Mouse (Mus musculus) liver, embryonic 14.5 days (tissue): ENCODE data around the gene Cit. TPM values are rescaled to one million over a fixed set of nuclear protein-coding genes. Genes with fewer than 3 reads are reported as not detected.

Source experiments
- ATAC-seq: fragments of 200-750 bp; cut with Nextera tagmentation; 2 replicates; pipeline ENCODE4 v1.8.0; 2017; ENCODE audit warnings: moderate number of reproducible peaks, mild to moderate bottlenecking, moderate library complexity; ENCODE audit not compliant: insufficient read depth
- DNase-seq, 3 experiments: peaks; one replicate each; pipeline ENCODE4 v3.0.0-alpha.2; 2012 to 2013; ENCODE audit warnings: low read depth in 3 of 3, low spot score in 3 of 3
- H3K27ac ChIP-seq: fragments of 300-500 bp; sonication (generic); 2 replicates; pipeline ENCODE4 v1.5.1; 2014; ENCODE audit warnings: moderate library complexity, mild to moderate bottlenecking, control low read depth, inconsistent platforms
- H3K27me3 ChIP-seq: fragments of 300-500 bp; sonication (generic); 2 replicates; pipeline ENCODE4 v1.6.1; 2014; ENCODE audit warnings: mild to moderate bottlenecking, low read length, moderate library complexity; ENCODE audit not compliant: control insufficient read depth, insufficient read depth
- H3K36me3 ChIP-seq: fragments of 300-500 bp; sonication (generic); replicated peaks from 2 replicates; pipeline ENCODE4 v1.6.1; 2014; ENCODE audit warnings: low read depth; ENCODE audit not compliant: control insufficient read depth, insufficient read depth
- H3K4me1 ChIP-seq, 2 experiments: fragments of 200-500 bp in 1 of 2; fragments of 300-500 bp in 1 of 2; sonication (generic) in 1 of 2; replicated peaks; 2 replicates each; pipeline ENCODE4 v1.6.1; 2012 to 2014; ENCODE audit warnings: antibody characterized with exemption in 1 of 2, inconsistent platforms in 1 of 2, low read length in 1 of 2; ENCODE audit not compliant: control insufficient read depth in 2 of 2, insufficient read depth in 2 of 2
- H3K4me2 ChIP-seq: fragments of 300-500 bp; sonication (generic); 2 replicates; pipeline ENCODE4 v1.6.1; 2014; ENCODE audit warnings: low read depth, mild to moderate bottlenecking, control low read depth, moderate library complexity
- H3K4me3 ChIP-seq, 2 experiments: fragments of 200-500 bp in 1 of 2; fragments of 300-500 bp in 1 of 2; sonication (generic) in 1 of 2; 2 replicates each; pipeline ENCODE4 v1.5.1; 2012 to 2014; ENCODE audit warnings: low read depth in 2 of 2, low read length in 2 of 2, mild to moderate bottlenecking in 2 of 2, control low read depth in 1 of 2, inconsistent platforms in 1 of 2, moderate library complexity in 1 of 2; ENCODE audit not compliant: insufficient read depth in 1 of 2
- H3K9ac ChIP-seq: fragments of 300-500 bp; sonication (generic); replicated peaks from 2 replicates; pipeline ENCODE4 v1.6.1; 2014; ENCODE audit warnings: mild to moderate bottlenecking, control low read depth, moderate library complexity
- H3K9me3 ChIP-seq: fragments of 300-500 bp; sonication (generic); 2 replicates; pipeline ENCODE4 v1.6.1; 2016; ENCODE audit warnings: low read length, mixed read lengths; ENCODE audit not compliant: control insufficient read depth
- CTCF ChIP-seq: IDR thresholded peaks from 2 replicates; pipeline ENCODE4 v1.5.1; 2016; ENCODE audit warnings: antibody characterized with exemption, low read depth, control low read depth
- EP300 ChIP-seq: IDR thresholded peaks from 2 replicates; pipeline ENCODE4 v1.6.1; 2016; ENCODE audit warnings: antibody characterized with exemption, low read depth
- WGBS: fragments of 180-500 bp; shearing (Covaris S2); extraction: QIAGEN DNeasy Blood & Tissue Kit; methylation state at CpG from one replicate; pipeline ENCODE4 v1.1.7; 2014; ENCODE audit not compliant: insufficient replicate concordance; 5-methylcytosine and 5-hydroxymethylcytosine counted together
- polyA plus RNA-seq, 2 experiments: library from polyadenylated mRNA; depleted of rRNA in 1 of 2; stranded (reverse) in 1 of 2; unstranded in 1 of 2; fragments of >200 nt; fragmentation: Nextera tagmentation in 1 of 2; extraction: Ambion mirVana in 1 of 2; gene quantifications; 2 replicates each; pipeline versions ENCODE4 v1.2.1 to v1.2.3; 2012 to 2014

The Cit gene
- polyA plus RNA-seq, 2 experiments: 21.1 to 24.5 TPM

- peaks cover 0 to 5% of the 10 kb centered on the region in 2 experiments for H3K4me1 ChIP-seq
- WGBS: 72% methylated on average over 8 of the region's 8 CpGs
- no peaks in the 10 kb centered on the region for H3K27me3 ChIP-seq
Observed at GRCm38 (mm10) chr5:116013821-116014220, 168.7 kb downstream of the Cit start.

GRCm38 (mm10) chr5:116014237-116014636, 169.2 kb downstream of the Cit start:
- 87% methylated on average over 11 of the region's 11 CpGs for WGBS
- Histone ChIP-seq H3K36me3 (peaks cover 64% of the 10 kb centered on the region), H3K4me1 (peaks cover 4 to 9% of the 10 kb centered on the region in 2 experiments)

More at GRCm38 (mm10) chr5:116013821-116014220, 168.7 kb downstream of the Cit start:
- 0 out of 2 replicates have a peak, but pooled peaks have one; percentile 11 for ATAC-seq
- H3K27ac ChIP-seq: no peak overlapping the region
- no peak for DNase-seq
- no peak overlapping the region for H3K4me3 ChIP-seq
- H3K9ac ChIP-seq: no peak overlapping the region
- TF ChIP-seq EP300 (no peak), CTCF (no peak)
- no peaks in the 10 kb centered on the region for H3K9me3 ChIP-seq
- H3K4me2 ChIP-seq: no peak overlapping the region
- H3K36me3 ChIP-seq: peaks cover 60% of the 10 kb centered on the region

GRCm38 (mm10) chr5:116016542-116016941, 171.5 kb downstream of the Cit start:
- H3K9me3 ChIP-seq: no peaks in the 10 kb centered on the region
- WGBS: 77% methylated on average over 5 of the region's 5 CpGs
- H3K27me3 ChIP-seq: no peaks in the 10 kb centered on the region
- no peak overlapping the region for H3K27ac ChIP-seq
- no peak overlapping the region for H3K9ac ChIP-seq
- TF ChIP-seq CTCF (no peak), EP300 (no peak)
- ATAC-seq (no peak), DNase-seq (no peak)
- H3K36me3 ChIP-seq: peaks cover 87% of the 10 kb centered on the region
- H3K4me1 ChIP-seq: peaks cover 25% of the 10 kb centered on the region in 2 experiments
- H3K4me3 ChIP-seq: no peak overlapping the region
- no peak overlapping the region for H3K4me2 ChIP-seq

More at GRCm38 (mm10) chr5:116014237-116014636, 169.2 kb downstream of the Cit start:
- no peaks in the 10 kb centered on the region for H3K27me3 ChIP-seq
- no peak overlapping the region for H3K4me3 ChIP-seq
- no peak overlapping the region for H3K27ac ChIP-seq
- H3K9ac ChIP-seq: no peak overlapping the region
- H3K9me3 ChIP-seq: no peaks in the 10 kb centered on the region
- ATAC-seq (no peak), DNase-seq (no peak)
- H3K4me2 ChIP-seq: no peak overlapping the region
- TF ChIP-seq CTCF: no peak
- no peak for TF ChIP-seq EP300

- Histone ChIP-seq H3K27ac (no peak overlapping the region), H3K9me3 (no peaks in the 10 kb centered on the region), H3K36me3 (peaks cover 94% of the 10 kb centered on the region), H3K4me3 (no peak overlapping the region), H3K4me2 (no peak overlapping the region), H3K4me1 (peaks cover 33% of the 10 kb centered on the region in 2 experiments), H3K27me3 (no peaks in the 10 kb centered on the region), H3K9ac (no peak overlapping the region)
- DNase-seq (no peak), ATAC-seq (no peak)
- TF ChIP-seq EP300: no peak
- no peak for TF ChIP-seq CTCF
- 87% methylated on average over 8 of the region's 8 CpGs for WGBS
Observed at GRCm38 (mm10) chr5:116017391-116017790, 172.3 kb downstream of the Cit start.

- Histone ChIP-seq H3K4me2 (no peak overlapping the region), H3K9ac (no peak overlapping the region), H3K36me3 (peaks cover 93% of the 10 kb centered on the region), H3K27me3 (no peaks in the 10 kb centered on the region), H3K4me3 (no peak overlapping the region), H3K4me1 (peaks cover 36% of the 10 kb centered on the region in 2 experiments), H3K9me3 (no peaks in the 10 kb centered on the region), H3K27ac (no peak overlapping the region)
- 89% methylated on average over 9 of the region's 9 CpGs for WGBS
- TF ChIP-seq CTCF (no peak), EP300 (no peak)
- ATAC-seq: no peak
- no peak for DNase-seq
Observed at GRCm38 (mm10) chr5:116018196-116018595, 173.1 kb downstream of the Cit start.
